Mouse (Mus musculus): ENCODE data around the gene Nmrk2.

Nmrk2 gene

GRCm38 (mm10) chr10:81167200-81168086 lies 34.4 kb downstream of the Nmrk2 start, which contains the start of gene Pias4:
Gene Pias4, minus strand, starts transcription at chr10:81167923.
- under 1% methylated on average over 56 of the region's 64 CpGs for WGBS

GRCm38 (mm10) chr10:81165118-81165517 lies 36.7 kb downstream of the Nmrk2 start:
- WGBS, result 83% methylated on average over 8 of the region's 8 CpGs

GRCm38 (mm10) chr10:81162318-81162652 lies 39.6 kb downstream of the Nmrk2 start:
- WGBS, result 64% methylated on average over 2 of the region's 2 CpGs

- 88% methylated on average over 8 of the region's 8 CpGs for WGBS
Measured at GRCm38 (mm10) chr10:81161602-81162317, 40.1 kb downstream of the Nmrk2 start.

GRCm38 (mm10) chr10:81154736-81155135 lies 47.1 kb downstream of the Nmrk2 start:
- WGBS, result 61% methylated on average over 6 of the region's 6 CpGs

GRCm38 (mm10) chr10:81154313-81154712 lies 47.5 kb downstream of the Nmrk2 start:
- 85% methylated on average over 12 of the region's 12 CpGs for WGBS

GRCm38 (mm10) chr10:81152609-81153008 lies 49.2 kb downstream of the Nmrk2 start:
- 65% methylated on average over 12 of the region's 12 CpGs for WGBS

- WGBS, result 50% methylated on average over 6 of the region's 6 CpGs
Measured at GRCm38 (mm10) chr10:81151261-81151660, 50.6 kb downstream of the Nmrk2 start.

Measured in cerebral cortex, adult 2 months (tissue).